Mouse (Mus musculus) layer of hippocampus, adult 9-11 months (tissue): ENCODE results near the gene Ddc.

Experiments
- DNase-seq: peaks from one replicate; pipeline ENCODE4 v3.0.0; 2022

The Ddc gene

DNA sequence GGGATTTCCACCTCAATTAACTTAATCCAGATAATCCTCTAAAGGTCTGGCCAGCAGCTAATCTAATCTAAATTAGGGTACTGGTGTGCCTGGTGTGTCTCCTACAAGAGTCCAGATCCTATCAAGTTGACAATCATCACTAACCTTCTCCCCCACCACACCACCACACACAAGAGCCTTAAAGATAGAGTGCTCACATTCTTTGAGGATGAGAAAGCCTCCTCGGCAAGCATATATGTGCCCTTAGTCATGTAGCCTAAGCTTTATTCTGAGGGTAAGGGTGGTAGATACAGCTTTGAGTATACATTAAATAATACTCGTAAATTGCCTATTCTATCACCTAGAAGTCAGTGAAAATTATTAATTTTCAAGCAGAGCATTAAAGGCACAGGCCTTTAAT is 57.2 kb downstream of the Ddc start:
- no peak for DNase-seq

DNA sequence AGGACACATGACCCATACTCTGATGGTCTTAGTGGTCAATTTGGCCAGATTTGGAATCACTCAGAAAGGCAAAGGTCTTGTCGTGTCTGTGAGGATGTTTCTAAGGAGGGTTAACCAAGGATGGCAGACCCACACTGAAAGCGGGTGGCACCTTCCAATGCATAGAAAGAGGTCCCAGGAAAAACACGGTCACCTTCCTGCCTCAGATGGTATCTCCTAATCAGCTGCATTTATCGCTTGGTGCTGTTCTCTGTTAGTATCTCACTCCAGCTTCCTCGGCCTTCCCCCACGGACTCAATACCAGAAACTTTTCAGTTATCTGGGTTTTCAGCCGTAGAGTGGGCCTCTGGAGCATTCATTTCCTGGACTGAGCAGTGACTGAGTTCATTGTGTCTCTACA is 58.1 kb downstream of the Ddc start:
- no peak for DNase-seq

DNA sequence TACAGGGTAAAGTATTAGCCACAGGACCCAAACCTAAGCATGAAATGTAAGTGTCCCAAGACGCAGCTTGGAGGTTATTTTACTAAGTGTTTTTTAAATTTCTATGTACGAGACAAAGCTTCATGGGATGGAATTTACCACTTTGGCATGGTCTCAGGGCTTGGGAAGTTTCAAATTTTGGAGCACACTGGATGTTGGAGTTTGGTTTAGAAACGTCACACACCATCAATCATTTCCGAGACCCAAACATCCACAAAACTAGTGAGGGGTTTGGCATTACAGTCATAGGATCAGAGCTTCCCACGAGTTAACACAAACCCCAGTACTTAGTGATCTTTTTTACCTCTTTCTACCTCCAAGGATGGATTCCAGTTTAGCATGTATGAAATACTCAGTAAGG is 60.6 kb downstream of the Ddc start:
- no peak for DNase-seq

DNA sequence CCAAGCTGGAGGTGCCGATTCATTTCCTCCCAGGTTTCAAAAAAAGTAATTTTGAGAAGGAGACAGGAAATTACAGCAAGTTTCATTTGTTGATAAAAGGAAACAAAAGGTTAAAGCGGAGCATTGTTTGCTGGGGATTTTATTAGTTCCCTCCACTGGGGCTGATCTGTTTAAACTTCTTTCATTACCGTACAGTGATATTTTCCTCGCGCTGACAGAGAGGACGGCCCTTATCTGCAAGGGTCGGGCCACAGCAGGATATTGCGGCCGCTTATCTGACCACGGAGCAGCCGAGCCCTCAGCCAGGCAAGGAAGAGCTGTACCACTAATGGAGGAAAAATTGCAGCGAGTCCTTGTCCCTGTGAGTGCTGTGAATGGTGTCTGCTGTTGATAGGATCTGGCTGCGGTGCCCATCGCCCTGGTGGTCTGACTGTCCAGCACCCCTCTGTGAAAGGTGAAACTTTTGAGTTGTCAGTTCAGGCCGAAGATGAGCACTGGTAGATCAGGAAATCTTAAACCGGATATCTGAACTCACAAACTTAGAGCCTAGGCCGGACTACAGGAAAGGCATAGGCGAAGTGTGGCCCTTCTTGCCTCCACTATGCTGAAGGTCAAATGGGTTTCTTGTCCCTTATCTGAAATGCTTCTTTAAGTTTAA is 61.1 kb downstream of the Ddc start:
- no peak for DNase-seq

DNA sequence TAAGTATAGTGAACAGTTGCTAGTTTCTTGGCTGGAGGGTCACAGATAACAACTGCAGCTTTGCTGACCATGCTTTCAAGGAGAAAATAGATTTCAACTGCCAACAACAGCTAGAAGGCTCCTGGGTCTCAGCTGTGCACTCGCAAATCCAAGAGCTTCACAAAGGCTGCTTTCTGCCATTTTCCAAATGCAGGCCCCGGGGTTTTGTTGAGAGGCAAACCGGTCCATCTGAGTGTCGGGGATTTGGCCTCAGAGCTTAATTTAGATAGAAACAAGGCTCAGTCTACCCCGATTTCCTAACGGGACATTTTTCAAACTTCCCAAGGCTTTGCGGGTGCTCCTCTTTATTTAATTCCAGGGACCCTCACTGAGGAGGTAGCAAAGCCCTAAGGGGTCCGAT is 61.7 kb downstream of the Ddc start:
- DNase-seq, result no peak

DNA sequence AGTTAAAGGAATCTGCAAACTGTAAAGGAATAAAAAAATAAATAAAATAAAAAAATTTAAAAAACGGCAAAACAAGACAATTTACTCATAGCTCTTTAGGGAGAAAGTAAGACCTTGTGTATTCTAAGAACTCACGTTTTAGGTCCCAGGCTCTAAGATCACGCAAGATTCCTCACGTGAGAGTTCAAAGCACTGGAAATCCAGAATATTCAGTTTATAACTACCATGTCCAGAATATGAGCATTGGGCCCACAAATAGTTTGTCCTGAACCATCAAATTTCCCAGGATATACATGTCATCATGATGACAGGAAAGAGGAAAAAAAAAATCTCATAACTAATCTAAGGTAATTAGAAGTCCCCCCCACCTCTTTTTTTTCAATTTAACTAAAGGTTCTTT is 62.2 kb downstream of the Ddc start:
- DNase-seq, result no peak

DNA sequence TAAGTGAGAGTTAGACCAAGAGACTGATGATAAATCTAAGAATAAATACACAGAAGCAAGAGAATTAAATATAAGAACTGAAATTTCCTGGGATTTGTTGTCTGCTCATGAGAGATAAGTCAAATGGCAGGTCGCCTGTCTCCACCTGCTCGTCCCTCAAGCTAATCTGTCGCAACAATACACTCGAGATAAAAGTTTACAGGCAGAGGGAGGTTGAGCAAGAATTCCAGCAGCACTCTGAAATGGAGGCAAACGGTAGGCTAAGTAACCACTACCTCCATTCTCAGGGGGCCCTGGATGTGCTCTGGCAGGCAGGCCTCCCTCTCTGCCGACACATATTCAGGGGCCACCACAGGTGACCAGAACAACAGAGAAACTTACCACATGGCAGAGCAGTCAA is 62.6 kb downstream of the Ddc start:
- DNase-seq, result no peak

DNA sequence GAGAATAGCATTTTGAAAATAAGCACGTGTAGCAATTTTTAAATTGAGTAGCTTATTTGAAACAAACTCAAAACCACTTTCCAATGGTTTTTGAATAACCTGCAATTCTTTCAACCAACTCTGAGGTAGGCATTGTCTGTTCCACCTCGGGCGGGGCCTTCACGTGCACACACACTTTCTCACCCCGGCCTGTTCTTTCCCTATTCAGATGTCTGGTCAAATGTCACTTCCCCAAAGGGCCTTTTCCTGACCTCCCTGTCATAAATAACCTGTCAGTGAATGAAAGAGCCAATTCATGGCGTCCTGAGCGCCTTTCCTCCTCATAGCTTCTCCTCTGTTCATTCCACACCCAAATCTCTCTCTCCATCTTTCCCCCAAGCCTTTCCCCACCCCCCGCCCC is 64.8 kb downstream of the Ddc start:
- DNase-seq, result no peak

DNA sequence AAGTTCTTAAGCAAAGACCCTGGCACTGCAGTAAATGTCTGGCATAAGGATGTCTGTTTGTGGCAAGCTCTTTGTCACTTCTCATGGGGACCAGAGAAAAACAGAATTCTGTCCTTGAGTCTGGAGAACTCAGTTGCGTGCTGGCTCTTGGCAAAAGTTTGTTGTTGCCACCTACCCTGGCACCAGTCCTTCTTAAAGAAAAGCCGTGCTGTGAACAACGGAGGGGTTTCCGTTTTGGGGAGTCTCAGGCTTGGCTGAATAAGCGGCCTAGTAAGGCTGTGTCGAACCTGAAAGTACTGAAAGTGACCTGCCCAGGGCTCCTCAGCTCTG is 65.2 kb downstream of the Ddc start:
- DNase-seq, result no peak

DNA sequence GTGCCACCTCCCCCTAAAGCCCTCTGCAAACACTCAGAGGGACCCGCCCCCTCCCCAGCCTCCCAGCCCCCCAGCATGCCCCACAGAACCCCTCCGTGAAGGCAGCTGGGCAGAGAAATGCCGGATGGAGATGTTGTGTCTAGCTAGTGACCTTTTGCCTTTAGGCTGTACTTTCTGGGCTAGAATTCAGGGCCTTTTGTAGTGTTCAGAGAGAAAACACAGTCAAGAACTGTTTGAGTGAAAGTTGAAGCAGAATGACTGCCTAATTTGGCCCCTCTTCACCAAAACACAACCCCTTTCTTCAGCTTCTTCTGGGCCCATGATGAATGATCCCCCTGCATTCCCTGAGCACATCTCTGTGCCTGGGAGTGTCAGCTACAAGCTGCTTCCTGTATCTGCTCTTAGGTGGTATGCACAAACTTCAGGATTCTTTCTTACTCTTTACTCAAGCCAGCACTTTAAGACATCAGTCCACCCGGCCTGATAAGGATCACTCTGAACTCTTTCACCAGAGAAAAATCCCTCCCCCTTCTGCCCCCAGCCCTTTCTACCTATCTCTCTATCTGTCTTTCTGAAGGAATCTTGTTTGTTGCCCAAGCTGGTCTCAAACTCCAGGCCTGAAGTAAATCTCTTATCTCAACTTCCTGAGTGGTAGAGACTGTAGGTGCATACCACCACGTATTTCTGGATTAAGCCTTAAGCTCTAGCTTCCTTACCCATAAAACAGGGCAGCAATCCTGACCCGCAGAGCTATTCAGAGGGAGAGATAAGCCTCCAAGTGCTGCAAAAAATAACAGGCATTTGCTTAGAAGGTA is 65.8 kb downstream of the Ddc start:
- no peak for DNase-seq

DNA sequence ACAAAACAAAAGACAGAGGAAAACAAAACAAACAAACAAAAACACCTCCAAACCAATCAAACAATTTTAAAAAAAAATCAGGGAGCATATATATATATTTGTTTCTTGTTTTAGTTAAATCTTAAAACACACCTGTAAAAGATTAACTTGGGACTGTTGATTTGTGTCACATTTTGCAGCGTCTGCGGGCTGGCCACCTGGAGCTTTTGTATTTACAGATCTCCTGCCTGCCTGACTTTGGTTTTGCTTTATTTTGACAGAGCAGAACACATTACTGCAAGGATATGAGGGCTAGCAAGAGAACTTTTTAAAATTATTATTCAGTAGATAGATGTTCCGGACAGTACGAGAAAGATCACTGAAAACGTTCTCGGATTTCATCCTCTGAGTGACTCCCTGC is 66.4 kb downstream of the Ddc start:
- no peak for DNase-seq

DNA sequence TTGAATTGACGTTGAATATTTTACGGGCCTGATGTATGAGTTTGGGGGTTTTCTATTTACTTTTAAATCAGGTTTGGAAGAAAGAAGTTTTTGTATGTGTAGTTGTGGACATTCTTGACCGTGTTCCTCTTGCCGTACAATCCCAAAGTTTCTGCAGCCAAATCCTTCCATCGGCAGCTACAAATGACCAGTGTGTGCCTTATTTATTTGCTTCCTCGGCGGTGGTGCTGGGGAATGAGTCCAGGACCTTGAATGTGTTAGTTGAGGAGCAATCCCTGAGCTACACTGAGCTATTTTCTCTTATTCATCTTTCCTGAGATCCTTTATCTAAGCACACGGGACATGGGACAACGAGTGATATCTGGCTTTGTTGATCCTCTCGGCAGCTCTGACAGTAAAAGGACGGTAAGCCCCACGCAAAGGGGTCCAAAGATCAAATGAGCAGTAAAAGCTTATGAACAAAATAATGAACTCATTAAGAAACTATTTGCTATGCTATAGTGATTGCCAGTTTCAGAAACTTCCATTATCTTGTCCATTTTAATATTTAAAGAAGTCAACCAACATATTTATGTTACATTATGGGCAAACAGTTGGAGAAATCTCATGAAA is 67.0 kb downstream of the Ddc start:
- DNase-seq, result no peak

DNA sequence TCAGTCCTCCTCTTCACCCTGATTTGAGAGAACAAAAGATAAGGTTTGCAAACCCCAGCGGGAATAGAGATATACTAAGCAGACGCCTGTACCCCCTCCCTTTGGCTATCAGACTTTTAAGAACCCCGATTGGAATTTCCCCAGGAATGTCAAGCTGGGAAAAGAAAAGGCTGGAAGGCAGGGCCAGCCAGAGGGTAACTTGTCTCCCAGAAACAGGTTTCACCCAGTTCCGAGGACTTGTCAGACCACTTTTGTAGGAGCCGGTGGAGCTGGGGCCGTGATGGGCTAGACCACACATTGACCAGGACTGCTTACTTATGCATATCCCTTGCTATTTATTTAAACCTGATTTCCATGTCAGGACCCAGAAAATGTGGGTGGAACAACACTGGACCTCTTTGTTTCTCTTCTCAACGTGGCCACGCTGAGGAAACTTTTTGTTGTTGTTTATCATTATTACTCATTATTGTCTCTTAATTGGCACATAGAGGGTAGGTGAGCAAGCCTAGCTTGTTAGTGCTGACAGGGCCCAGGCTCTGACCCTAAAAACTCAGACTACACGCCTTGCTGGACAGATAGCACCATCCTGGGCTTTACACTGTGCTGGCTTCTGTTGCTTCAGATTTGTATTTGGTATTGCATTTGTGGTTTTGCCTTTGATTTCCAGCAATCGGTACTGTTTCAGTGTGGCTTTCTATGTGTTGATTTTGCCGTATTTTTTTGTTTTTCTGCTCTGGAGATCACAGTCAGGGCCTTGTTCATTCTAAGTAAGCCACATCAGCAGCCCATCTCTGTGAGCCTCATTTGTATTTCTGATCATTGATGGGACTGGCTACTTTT is 68.6 kb downstream of the Ddc start:
- no peak for DNase-seq

DNA sequence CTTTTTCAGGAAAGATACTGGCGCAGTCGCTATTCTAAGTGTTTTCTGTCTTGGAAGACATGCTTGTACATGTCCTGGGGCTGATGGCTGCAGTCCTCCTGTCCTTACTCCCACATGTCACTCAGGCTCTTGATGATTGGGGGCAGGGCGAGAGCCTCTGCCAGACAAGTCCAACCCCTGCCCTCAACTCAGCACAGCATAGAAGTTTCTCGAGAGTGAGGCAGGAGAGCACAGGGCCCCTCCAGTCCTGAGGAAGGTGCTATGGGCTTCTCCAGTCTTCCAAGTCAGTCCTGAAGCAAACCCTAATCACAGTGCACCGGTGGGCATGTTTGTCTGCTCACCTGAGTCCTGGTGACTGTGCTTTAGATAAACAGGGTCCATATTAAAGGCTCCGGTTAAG is 69.2 kb downstream of the Ddc start:
- no peak for DNase-seq

DNA sequence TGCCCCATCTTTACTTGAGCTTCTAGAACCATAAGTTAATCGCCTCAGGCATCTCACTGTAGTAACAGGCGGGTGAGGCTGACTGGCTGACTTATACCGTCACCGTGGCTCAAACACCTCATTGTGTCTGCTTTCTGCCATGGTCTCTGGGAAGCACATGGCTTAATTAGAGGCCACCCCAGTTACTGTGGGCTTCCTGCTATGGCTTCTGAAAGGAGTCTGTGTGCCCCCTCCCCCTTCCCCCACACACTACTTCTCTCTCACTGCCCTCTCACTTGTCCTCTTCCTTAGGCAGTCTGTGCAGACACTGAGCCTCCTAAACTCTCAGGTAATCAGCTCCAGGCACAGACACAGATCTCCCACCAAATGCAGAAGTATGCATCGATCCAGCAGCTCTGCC is 69.7 kb downstream of the Ddc start:
- no peak for DNase-seq

DNA sequence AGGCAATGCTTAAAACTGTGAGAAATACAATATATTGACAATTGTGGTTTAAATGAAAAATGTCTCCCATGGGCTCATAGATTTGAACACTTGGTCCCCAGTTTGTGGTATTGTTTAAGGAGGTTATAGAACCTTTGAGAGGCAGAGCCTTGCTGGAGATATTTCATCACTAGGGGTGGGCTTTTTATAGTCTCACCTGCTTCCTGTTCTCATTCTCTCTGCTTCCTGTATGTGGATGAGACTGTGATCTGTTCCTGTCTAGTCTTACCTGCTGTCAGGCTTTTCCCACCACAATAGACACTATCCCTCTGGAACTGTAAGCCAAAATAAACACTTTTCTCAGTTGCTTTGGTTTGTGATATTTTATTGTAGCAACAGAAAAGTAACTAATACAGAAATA is 71.5 kb downstream of the Ddc start:
- DNase-seq, result no peak

DNA sequence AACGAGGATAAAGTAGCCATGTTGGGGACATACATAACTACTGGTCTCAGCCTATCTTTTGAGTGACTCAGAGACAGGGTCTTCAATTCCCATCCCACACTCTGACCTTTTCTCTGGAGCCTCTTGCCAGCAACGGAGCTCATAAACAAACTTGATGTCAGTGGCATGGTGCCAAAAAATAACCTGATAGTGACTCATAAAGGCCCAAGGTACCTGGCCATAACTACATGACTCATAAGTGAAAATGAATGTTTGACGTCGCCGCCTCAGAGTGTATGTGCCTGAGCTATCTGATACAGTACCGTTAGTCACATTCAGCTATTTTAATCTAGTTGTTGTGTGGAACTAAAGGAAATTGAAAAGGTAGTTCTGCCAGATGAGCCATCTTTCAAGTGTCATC is 72.3 kb downstream of the Ddc start:
- no peak for DNase-seq

DNA sequence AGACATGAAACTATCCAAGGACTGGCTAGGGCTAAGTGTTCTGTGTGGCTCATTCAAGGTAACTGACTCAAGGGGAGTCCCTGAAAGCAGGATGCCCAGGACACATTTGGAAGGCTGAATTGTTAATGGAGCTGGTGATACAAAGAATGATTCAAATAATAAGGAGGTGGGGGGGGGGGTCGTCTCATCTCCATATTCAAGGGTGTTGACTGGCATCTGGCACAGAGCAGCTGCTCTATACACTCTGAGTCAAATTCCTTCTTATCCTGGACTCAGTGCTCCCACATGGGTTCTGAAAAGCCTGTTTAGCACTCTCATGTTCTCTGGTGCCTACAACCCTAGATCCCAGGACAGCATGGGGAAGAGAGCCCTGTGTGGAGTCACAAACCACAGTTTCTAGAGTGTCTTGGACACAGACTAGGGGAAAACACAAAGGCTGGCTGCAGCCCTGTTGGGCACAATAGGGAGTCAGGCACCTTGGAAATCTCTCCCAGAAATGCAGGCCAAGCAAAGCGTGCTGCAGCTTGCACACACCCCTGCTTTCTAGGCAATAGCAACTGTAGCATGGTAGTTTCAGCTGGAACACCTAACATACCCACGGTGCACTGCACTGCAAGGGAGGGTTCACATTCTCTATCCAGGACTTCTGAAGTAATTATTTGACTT is 72.8 kb downstream of the Ddc start:
- no peak for DNase-seq

DNA sequence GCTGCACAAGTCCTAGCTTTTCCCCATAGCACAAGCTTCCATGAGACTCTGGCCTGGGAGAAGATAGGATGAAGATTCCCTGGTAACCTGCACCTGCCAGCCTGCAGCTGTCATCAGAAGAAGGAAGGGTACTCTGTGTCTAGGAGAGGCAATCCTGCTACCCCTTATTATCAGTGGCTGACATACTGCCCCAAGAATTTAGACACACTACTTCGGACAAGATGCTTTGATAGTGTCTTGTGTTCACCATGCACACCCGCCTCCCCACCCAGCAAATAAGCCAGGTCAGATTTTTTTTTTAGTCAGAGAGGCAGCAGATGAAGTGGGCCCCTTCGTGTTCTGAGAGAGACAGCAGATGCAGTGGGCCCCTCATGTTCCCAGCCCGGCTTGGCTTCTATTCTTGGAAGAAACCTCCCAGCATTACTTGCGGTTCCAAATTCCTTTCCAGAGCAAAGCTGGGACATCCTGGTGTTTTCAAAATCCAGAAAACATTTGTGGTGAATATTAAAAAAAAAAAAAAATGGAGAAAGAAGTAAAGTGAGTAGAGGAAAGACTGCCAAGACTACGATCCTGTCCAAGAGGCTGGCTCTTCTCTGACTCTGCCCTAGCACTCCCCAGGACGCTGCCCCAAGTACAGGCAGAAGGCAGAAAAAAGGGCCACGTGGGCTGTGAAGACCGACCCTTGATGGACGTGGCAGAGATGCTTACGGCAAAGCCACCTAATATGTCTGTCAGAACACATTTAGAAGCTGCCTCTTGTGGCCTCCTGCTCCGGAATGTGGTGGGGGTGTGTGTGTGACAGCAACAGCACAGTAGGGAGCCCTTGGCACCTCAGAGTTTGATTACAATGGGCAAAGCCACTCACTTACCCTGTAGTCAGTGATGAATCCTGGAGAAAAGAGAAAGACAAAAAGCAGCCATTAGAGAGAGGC is 73.7 kb downstream of the Ddc start:
- no peak for DNase-seq

DNA sequence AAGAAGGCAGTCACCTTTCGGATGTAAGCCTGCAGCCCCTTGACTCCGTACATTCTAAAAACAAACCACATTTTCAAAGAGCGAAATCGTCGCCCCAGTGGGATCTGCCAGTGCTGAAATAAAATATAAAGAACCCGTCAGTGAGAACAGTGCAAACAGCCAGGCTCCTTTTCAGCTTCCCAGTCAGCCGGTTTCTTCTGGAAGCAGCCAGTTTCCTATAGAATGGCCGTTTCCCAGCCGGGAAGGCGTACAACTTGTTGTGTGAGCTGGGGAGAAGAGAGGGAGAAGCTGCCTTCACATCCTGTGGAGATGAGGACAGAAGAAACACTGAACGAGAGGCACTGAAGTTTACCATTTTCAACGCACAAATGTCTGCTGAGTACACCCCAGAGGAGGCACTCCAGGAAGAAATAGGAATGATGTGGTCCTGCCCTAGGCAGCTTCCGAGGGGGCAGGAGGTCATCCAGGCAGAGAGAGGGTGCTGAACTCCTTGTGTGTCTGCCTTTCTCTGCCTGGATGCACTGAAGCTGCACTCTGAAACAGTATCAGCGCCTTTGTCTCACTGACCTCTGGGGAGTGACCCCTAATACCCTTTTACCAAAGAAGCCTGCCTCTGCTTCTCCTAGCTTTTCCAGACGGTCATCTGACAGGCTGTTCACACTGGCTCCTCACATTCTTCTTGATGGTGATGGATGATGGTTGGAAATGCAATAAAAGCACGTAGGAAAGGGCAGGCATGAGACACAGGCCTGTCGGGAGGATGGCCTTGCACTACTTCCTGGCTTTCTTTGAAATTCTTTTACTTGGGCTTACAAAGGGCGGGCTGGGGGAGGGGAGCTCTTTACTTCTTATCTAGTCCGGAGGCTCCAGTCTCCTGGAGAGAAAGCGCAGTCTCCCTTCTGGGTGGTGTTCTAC is 75.5 kb downstream of the Ddc start:
- no peak for DNase-seq
